41 mouse cellular contexts compared by ENCODE assay signal in the genomic region with DNA sequence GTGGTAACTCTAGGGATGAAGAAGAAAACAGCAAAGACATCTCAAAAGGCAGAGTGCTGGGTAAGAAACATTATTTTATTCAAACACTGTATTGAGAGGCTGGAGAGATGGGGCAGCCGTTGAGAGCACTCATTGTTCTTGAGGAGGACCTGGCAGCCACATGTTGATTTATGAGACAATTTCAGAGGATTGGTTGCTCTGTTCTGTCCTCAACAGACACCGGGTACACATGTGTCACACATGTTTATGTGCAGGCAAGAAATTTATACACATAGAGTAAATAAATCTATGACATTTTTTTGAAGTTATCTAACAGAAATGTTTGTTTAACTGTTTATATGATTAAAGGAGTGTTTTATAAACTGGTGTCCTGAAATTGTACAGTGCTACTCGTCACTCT. TPM values are rescaled to one million over a fixed set of nuclear protein-coding genes. Genes with fewer than 3 reads are reported as not detected.
"Had no signal": no experiment of that assay in that cellular context is flagged by ENCODE, and none has a peak within 500 bp of the region (broad histone marks: within the 10 kb centered on the region; RNA-seq: fewer than 3 reads in every experiment).

No protein-coding gene starts in this region.

- H3K4me2 ChIP-seq: heart, embryonic 11.5 days; heart, embryonic 13.5 days; heart, embryonic 15.5 days; hindbrain, embryonic 13.5 days; hindbrain, embryonic 15.5 days; kidney, embryonic 15.5 days; limb, embryonic 13.5 days; limb, embryonic 15.5 days had no signal

- H3K36me3 ChIP-seq: heart, embryonic 13.5 days; heart, embryonic 15.5 days; hindbrain, embryonic 13.5 days; hindbrain, embryonic 15.5 days; kidney, embryonic 15.5 days; limb, embryonic 13.5 days; limb, embryonic 15.5 days had no signal

- H3K4me3 ChIP-seq: gastrocnemius, adult 2 months; heart, adult 2 months; heart, embryonic 13.5 days; heart, embryonic 15.5 days; hindbrain, embryonic 13.5 days; hindbrain, embryonic 15.5 days; kidney, embryonic 15.5 days; limb, embryonic 13.5 days; limb, embryonic 15.5 days had no signal

- H3K27me3 ChIP-seq: heart, embryonic 13.5 days; heart, embryonic 15.5 days; hindbrain, embryonic 13.5 days; hindbrain, embryonic 15.5 days; kidney, embryonic 15.5 days; limb, embryonic 13.5 days; limb, embryonic 15.5 days had no signal

- ATAC-seq: hindbrain, postnatal 0 days; intestine, embryonic 16.5 days had no signal

- DNase-seq: gastrocnemius, adult 2 months; gastrocnemius, postnatal 10 days; gastrocnemius, postnatal 25 days; heart, adult 11 months; heart, adult 2 months; heart, postnatal 14 days; heart, postnatal 36 days; kidney, adult 11 months; kidney, adult 2 months; kidney, adult 9 months; kidney, postnatal 14 days; kidney, postnatal 36 days; layer of hippocampus, adult 9-11 months; layer of hippocampus, postnatal 36 days; left cerebral cortex, postnatal 4 days had no signal

- H3K9ac ChIP-seq: heart, embryonic 13.5 days; heart, embryonic 15.5 days; hindbrain, embryonic 13.5 days; hindbrain, embryonic 15.5 days; kidney, embryonic 15.5 days; limb, embryonic 13.5 days; limb, embryonic 15.5 days had no signal

- H3K4me1 ChIP-seq: heart, embryonic 13.5 days; heart, embryonic 15.5 days; hindbrain, embryonic 13.5 days; hindbrain, embryonic 15.5 days; kidney, embryonic 15.5 days; limb, embryonic 13.5 days; limb, embryonic 15.5 days had no signal

- H3K27ac ChIP-seq: gastrocnemius, adult 2 months; heart, adult 2 months; heart, embryonic 13.5 days; heart, embryonic 15.5 days; hindbrain, embryonic 13.5 days; hindbrain, embryonic 15.5 days; hindbrain, postnatal 0 days; kidney, embryonic 15.5 days; kidney, postnatal 0 days; limb, embryonic 13.5 days; limb, embryonic 15.5 days had no signal

- H3K9me3 ChIP-seq: heart, embryonic 13.5 days; heart, embryonic 15.5 days; hindbrain, embryonic 13.5 days; hindbrain, embryonic 15.5 days; kidney, embryonic 15.5 days; limb, embryonic 13.5 days; limb, embryonic 15.5 days had no signal

RNA-seq across cellular contexts. Expression of gene 4933409G03Rik, which starts 10.6 kb away (rescaled TPM):
- total RNA-seq: gastrocnemius, adult 2 months; gastrocnemius, postnatal 10 days; gastrocnemius, postnatal 25 days; gastrocnemius, postnatal 4 days; heart, adult 2 months; heart, postnatal 14 days; heart, postnatal 36 days; hematopoietic stem cell, adult 5-6 weeks; hindbrain, postnatal 0 days; layer of hippocampus, adult 18-20 months; layer of hippocampus, adult 8-10 months; layer of hippocampus, postnatal 14 days; layer of hippocampus, postnatal 36 days; left cerebral cortex, adult 18-20 months; left cerebral cortex, adult 8-10 months; left cerebral cortex, postnatal 10 days; left cerebral cortex, postnatal 25 days; left cerebral cortex, postnatal 4 days; liver, adult 2 months had no signal
- polyA plus RNA-seq: heart, adult 2 months; heart, embryonic 11.5 days; heart, embryonic 13.5 days; heart, embryonic 15.5 days; heart, postnatal 0 days; hindbrain, embryonic 11.5 days; hindbrain, embryonic 13.5 days; hindbrain, embryonic 15.5 days; hindbrain, postnatal 0 days; intestine, embryonic 14.5 days; intestine, embryonic 16.5 days; kidney, adult 2 months; kidney, embryonic 15.5 days; kidney, postnatal 0 days; large intestine, adult 2 months; limb, embryonic 11.5 days; limb, embryonic 13.5 days; limb, embryonic 15.5 days; liver, adult 2 months had no signal
